Mouse (Mus musculus) limb, embryonic 14.5 days (tissue): ENCODE results near the gene Hsd17b2. TPM values are rescaled to one million over a fixed set of nuclear protein-coding genes. Genes with fewer than 3 reads are reported as not detected.
A peak's percentile ranks its signal among the peaks of the same experiment; 100 is the strongest.

Source experiments
- ATAC-seq: fragments of 200-750 bp; cut with Nextera tagmentation; 2 replicates; pipeline ENCODE4 v1.8.0; 2017; ENCODE audit warnings: low read depth, moderate number of reproducible peaks, moderate TSS enrichment; ENCODE audit not compliant: low FRiP score
- DNase-seq: peaks from one replicate; pipeline ENCODE4 v3.0.0-alpha.2; 2015; ENCODE audit warnings: low spot score
- H3K27ac ChIP-seq: fragments of 300-500 bp; sonication (generic); replicated peaks from 2 replicates; pipeline ENCODE4 v1.5.1; 2014; ENCODE audit warnings: low read depth, mild to moderate bottlenecking, low read length, moderate library complexity, mixed read lengths
- H3K27me3 ChIP-seq: fragments of 300-500 bp; sonication (generic); 2 replicates; pipeline ENCODE4 v1.6.1; 2014; ENCODE audit warnings: low read length, mixed read lengths; ENCODE audit not compliant: control insufficient read depth, insufficient read depth
- H3K36me3 ChIP-seq: fragments of 300-500 bp; sonication (generic); 2 replicates; pipeline ENCODE4 v1.6.1; 2014; ENCODE audit warnings: mild to moderate bottlenecking, low read length, moderate library complexity, mixed read lengths; ENCODE audit not compliant: control insufficient read depth, insufficient read depth
- H3K4me1 ChIP-seq: fragments of 300-500 bp; sonication (generic); 2 replicates; pipeline ENCODE4 v1.6.1; 2014; ENCODE audit warnings: antibody characterized with exemption, low read length, mixed read lengths; ENCODE audit not compliant: control insufficient read depth, insufficient read depth
- H3K4me2 ChIP-seq: fragments of 300-500 bp; sonication (generic); replicated peaks from 2 replicates; pipeline ENCODE4 v1.6.1; 2014; ENCODE audit warnings: low read depth, mild to moderate bottlenecking, low read length, moderate library complexity; ENCODE audit not compliant: severe bottlenecking
- H3K4me3 ChIP-seq: fragments of 300-500 bp; sonication (generic); replicated peaks from 2 replicates; pipeline ENCODE4 v1.5.1; 2014; ENCODE audit warnings: low read length
- H3K9ac ChIP-seq: fragments of 300-500 bp; sonication (generic); 2 replicates; pipeline ENCODE4 v1.6.1; 2014; ENCODE audit warnings: mild to moderate bottlenecking, low read depth, low read length, moderate library complexity; ENCODE audit not compliant: severe bottlenecking
- H3K9me3 ChIP-seq: fragments of 300-500 bp; sonication (generic); 2 replicates; pipeline ENCODE4 v1.6.1; 2016; ENCODE audit warnings: low read length; ENCODE audit not compliant: control insufficient read depth
- POLR2A ChIP-seq: fragments of 200-500 bp; IDR thresholded peaks from 2 replicates; pipeline ENCODE4 v1.8.0; 2012; ENCODE audit warnings: inconsistent platforms, mild to moderate bottlenecking, moderate library complexity, borderline replicate concordance; ENCODE audit not compliant: insufficient read depth, insufficient read length; ENCODE audit errors: extremely low read depth
- WGBS: fragments of 180-500 bp; shearing (Covaris S2); extraction: QIAGEN DNeasy Blood & Tissue Kit; methylation state at CpG from one replicate; pipeline ENCODE4 v1.1.7; 2014; 5-methylcytosine and 5-hydroxymethylcytosine counted together
- polyA plus RNA-seq, 2 experiments: library from polyadenylated mRNA; depleted of rRNA in 1 of 2; stranded (reverse) in 1 of 2; unstranded in 1 of 2; fragments of >200 nt; fragmentation: Nextera tagmentation in 1 of 2; extraction: Ambion mirVana in 1 of 2; gene quantifications; 2 replicates each; pipeline versions ENCODE4 v1.2.1 to v1.2.3; 2012 to 2014

The Hsd17b2 gene
- polyA plus RNA-seq, 2 experiments, result 0.21 TPM; not detected in 1

DNA sequence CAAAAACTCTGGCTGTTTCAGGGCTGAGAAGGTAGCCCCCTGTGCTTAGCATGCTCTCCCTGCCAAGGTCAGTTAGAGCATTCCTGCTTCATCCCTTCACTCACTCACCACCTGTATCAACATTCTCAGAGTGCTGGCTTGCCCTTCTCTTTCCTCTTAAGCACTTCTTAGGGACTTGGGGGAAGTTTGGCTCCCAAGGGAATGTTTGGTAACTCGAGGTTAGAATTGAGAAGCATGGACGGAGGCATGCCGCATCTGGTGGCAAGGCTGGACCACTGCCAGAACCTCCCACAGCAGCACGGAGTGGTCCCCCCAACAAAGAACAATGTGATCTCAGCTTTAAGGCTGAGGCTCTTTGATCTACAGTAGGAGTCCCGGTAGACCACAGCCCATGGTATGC, 10.5 kb downstream of the Hsd17b2 start:
- WGBS, result 36% methylated on average over 5 of the region's 5 CpGs
- H3K9me3 ChIP-seq, result no peaks in the 10 kb centered on the region

DNA sequence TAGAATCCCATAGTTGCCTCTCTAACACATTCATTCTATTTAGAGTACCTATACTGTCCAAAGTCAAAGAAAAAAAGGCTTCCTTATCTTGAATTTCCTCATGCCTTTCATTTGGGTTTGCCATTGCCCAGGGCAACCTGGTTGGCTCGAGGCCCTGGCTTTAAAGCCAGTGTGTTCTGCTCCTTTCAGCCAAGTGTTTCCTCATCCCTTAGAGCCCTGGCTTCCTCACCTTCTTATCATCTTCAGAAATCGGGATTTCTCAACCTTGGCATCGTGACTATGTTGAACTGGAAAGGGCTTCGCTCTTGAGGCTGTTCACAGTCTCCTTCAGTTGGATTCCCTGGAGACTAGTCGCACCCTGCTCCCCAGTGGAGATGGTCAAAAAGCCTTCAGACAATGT, 12.9 kb downstream of the Hsd17b2 start:
- Histone ChIP-seq H3K9me3 (no peaks in the 10 kb centered on the region), H3K4me3 (no peak overlapping the region), H3K9ac (no peak overlapping the region), H3K27me3 (no peaks in the 10 kb centered on the region), H3K36me3 (no peaks in the 10 kb centered on the region), H3K4me2 (no peak overlapping the region), H3K4me1 (no peaks in the 10 kb centered on the region), H3K27ac (no peak overlapping the region)
- WGBS, result 86% methylated on average over 5 of the region's 5 CpGs
- no peak for DNase-seq
- no peak for TF ChIP-seq POLR2A
- no peak for ATAC-seq

More for the DNA sequence above, 10.5 kb downstream of the Hsd17b2 start:
- H3K27ac ChIP-seq, result no peak overlapping the region
- H3K36me3 ChIP-seq, result no peaks in the 10 kb centered on the region
- H3K9ac ChIP-seq, result no peak overlapping the region
- H3K4me3 ChIP-seq, result no peak overlapping the region
- H3K27me3 ChIP-seq, result no peaks in the 10 kb centered on the region
- no peak for ATAC-seq
- H3K4me2 ChIP-seq, result no peak overlapping the region
- TF ChIP-seq POLR2A, result no peak
- DNase-seq, result peak; percentile 18
- no peaks in the 10 kb centered on the region for H3K4me1 ChIP-seq

DNA sequence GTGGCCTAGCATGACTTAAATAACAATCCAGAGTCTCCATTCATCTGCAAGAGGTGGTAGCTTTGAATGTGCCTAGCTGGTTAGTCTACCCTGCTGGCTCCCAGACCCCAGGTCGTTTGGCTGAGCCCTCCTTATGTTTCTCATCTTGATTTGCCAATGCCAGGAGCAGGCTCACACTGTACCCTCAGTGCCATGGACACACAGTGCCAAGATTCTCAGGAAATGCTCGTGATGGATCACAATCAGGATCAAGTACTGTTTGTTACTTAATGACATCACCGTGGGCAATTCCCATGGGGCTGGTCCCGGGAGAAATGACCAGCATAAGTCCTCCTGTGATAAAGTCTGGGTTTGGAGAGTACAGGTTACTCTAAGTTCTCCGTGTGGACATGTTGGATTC, 14.2 kb downstream of the Hsd17b2 start:
- no peaks in the 10 kb centered on the region for H3K27me3 ChIP-seq
- H3K4me3 ChIP-seq, result no peak overlapping the region
- no peak overlapping the region for H3K4me2 ChIP-seq
- no peaks in the 10 kb centered on the region for H3K36me3 ChIP-seq
- H3K27ac ChIP-seq, result no peak overlapping the region
- WGBS, result 77% methylated on average over 5 of the region's 5 CpGs
- DNase-seq, result no peak
- H3K9me3 ChIP-seq, result no peaks in the 10 kb centered on the region
- TF ChIP-seq POLR2A, result no peak
- no peaks in the 10 kb centered on the region for H3K4me1 ChIP-seq
- H3K9ac ChIP-seq, result no peak overlapping the region
- ATAC-seq, result no peak

DNA sequence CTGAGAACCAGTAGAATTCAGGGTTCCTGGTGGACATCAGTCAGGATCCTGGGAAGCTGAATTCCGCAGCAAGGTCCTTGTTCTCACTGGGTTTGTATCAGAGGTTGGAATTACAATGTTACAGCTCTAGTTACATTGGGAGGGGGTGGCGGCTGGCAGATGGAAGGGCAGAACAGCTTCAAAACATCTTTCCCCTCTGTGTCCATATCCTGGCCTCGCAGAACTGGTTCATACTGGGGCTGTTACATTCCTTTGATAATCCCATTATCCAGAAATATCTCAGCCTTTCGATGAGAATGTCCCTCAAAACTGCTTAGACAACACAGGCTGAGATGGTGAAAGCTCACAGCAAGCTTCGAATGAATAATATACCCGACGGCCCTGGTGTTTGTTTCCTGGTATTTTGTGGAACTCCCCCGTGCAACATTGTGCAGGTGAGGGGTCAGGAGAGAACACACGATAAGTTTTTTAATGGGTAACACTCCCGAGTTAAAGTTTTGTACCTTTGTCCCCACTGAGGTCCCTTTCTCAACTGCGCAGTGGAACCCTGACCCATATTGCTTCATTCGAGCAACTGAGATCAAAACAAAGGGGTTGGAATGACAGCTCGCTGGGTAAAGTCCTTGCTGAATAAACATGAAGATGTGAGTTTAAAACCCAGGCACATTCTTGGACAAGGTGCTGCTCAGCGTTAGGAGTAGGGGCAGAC, 16.6 kb downstream of the Hsd17b2 start:
- WGBS, result 77% methylated on average over 14 of the region's 14 CpGs
- Histone ChIP-seq H3K27me3 (no peaks in the 10 kb centered on the region), H3K4me3 (no peak overlapping the region), H3K9me3 (no peaks in the 10 kb centered on the region), H3K4me2 (no peak overlapping the region), H3K36me3 (no peaks in the 10 kb centered on the region), H3K27ac (no peak overlapping the region), H3K4me1 (no peaks in the 10 kb centered on the region), H3K9ac (no peak overlapping the region)
- no peak for ATAC-seq
- DNase-seq, result no peak
- TF ChIP-seq POLR2A, result no peak

DNA sequence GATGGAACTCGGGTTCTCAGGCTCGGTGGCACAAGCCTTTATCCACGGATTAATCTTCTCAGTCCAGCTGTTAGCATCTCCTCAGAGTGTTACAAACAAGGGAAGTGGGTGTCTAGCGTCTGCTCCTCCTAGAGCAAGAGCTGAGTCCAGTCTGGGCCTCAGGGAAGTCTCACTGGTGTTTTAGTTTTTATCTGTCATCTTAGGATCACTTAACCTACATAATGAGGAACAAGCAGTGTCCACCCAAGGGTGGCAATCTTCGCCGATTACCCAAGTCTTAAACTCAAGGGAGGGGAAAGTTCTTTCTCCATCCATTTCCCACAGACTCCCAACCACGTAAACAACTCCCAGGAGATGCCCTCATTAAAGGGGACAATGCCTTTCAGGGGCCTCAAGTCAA, 24.8 kb downstream of the Hsd17b2 start:
- H3K27me3 ChIP-seq, result no peaks in the 10 kb centered on the region
- 68% methylated on average over 7 of the region's 7 CpGs for WGBS
- no peak for TF ChIP-seq POLR2A

More for the DNA sequence above, 24.8 kb downstream of the Hsd17b2 start:
- DNase-seq (no peak), ATAC-seq (no peak)
- H3K4me3 ChIP-seq, result no peak overlapping the region
- H3K9ac ChIP-seq, result no peak overlapping the region
- no peak overlapping the region for H3K27ac ChIP-seq
- H3K9me3 ChIP-seq, result no peaks in the 10 kb centered on the region
- no peaks in the 10 kb centered on the region for H3K4me1 ChIP-seq
- H3K4me2 ChIP-seq, result no peak overlapping the region
- H3K36me3 ChIP-seq, result no peaks in the 10 kb centered on the region
